Mouse (Mus musculus) cerebellum, adult 2 months (tissue): Measurements from ENCODE around the gene Cirbp. TPM values are rescaled to one million over a fixed set of nuclear protein-coding genes. Genes with fewer than 3 reads are reported as not detected.
A peak's percentile ranks its signal among the peaks of the same experiment; 100 is the strongest.

ENCODE experiments used
- DNase-seq, 2 experiments: peaks; one replicate each; pipeline ENCODE4 v3.0.0; 2021
- H3K27ac ChIP-seq: fragments of 200-500 bp; 2 replicates; pipeline ENCODE4 v1.5.1; 2012; ENCODE audit warnings: low read length, control low read depth, inconsistent platforms; ENCODE audit not compliant: insufficient read depth
- H3K27me3 ChIP-seq: fragments of 200-500 bp; 2 replicates; pipeline ENCODE4 v1.6.1; 2012; ENCODE audit warnings: inconsistent platforms, mild to moderate bottlenecking, low read length, moderate library complexity; ENCODE audit not compliant: control insufficient read depth, insufficient read depth
- H3K4me1 ChIP-seq: fragments of 200-500 bp; 2 replicates; pipeline ENCODE4 v1.6.1; 2011; ENCODE audit warnings: low read length; ENCODE audit not compliant: control insufficient read depth, insufficient read depth
- H3K4me3 ChIP-seq: fragments of 200-500 bp; replicated peaks from 2 replicates; pipeline ENCODE3; 2011; ENCODE audit warnings: mild to moderate bottlenecking, low read depth, low read length, control low read depth; ENCODE audit not compliant: insufficient read depth
- CTCF ChIP-seq: fragments of 200-500 bp; IDR thresholded peaks from 2 replicates; pipeline ENCODE4 v1.5.1; 2011; ENCODE audit warnings: low read depth, mild to moderate bottlenecking, control low read depth, low read length, moderate library complexity, borderline replicate concordance; ENCODE audit not compliant: insufficient read depth
- POLR2A ChIP-seq: fragments of 200-500 bp; IDR thresholded peaks from 2 replicates; pipeline ENCODE4 v1.6.1; 2011; ENCODE audit warnings: low read length, control low read depth, borderline replicate concordance; ENCODE audit not compliant: insufficient read depth
- WGBS: fragments of 180-500 bp; shearing (Covaris S2); methylation state at CpG from one replicate; pipeline ENCODE4 v1.1.7; 2018; 5-methylcytosine and 5-hydroxymethylcytosine counted together
- polyA plus RNA-seq: library from polyadenylated mRNA; depleted of rRNA; stranded (reverse); fragments of >200 nt; gene quantifications from 2 replicates; pipeline ENCODE4 v1.2.3, GENCODE M21; 2012

The Cirbp gene
- polyA plus RNA-seq, 1 experiment = 240 TPM

DNA sequence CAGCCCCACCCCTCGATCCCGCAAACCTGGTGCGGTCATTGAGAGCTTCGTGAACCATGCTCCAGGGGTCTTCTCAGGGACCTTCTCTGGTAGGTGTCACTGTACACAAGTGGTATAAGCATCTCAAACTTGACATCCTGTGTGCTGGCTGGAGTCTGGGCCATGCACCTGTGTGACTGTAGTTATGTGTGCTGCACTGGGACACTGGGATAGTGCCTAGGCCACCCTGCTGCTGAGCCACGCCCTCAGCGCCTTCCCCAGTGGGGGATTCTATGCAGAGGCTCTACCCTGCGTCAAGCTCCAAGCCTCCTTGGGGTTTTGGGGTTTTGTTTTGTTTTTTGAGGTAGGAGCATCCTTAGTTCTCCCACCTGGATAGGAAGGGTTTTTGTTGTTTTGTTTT lies 11.4 kb upstream of the Cirbp start:
- Histone ChIP-seq H3K27me3 (no peaks in the 10 kb centered on the region), H3K4me3 (no peak overlapping the region), H3K27ac (no peak overlapping the region), H3K4me1 (peaks cover 24% of the 10 kb centered on the region)
- DNase-seq = no peak
- WGBS = 59% methylated on average over 7 of the region's 7 CpGs
- TF ChIP-seq CTCF (no peak), POLR2A (no peak)

DNA sequence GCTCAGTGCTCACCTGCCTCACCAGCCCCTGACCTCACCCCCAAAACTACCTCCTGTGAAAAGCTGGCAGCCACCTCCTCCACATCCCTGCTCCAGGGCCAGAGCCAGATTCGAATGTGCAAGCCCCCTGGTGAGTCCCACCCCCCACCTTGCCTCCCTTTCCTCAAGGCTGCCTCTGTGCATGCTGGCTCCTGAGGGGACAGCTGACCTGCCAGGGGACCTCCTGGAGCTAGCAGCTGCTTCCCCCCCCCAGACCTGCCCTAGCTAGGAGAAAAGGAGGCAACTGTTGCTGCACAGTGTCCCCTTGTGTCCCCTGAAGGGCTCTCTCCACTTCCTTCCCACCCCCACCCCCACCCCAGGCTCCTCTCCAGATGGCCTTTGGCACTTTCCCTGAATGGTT lies 10.5 kb upstream of the Cirbp start:
- H3K27ac ChIP-seq = no peak overlapping the region
- H3K4me3 ChIP-seq = no peak overlapping the region
- no peak for DNase-seq
- WGBS = 9% methylated on average over 1 of the region's 1 CpGs
- H3K27me3 ChIP-seq = no peaks in the 10 kb centered on the region
- TF ChIP-seq CTCF = no peak
- peaks cover 26% of the 10 kb centered on the region for H3K4me1 ChIP-seq

DNA sequence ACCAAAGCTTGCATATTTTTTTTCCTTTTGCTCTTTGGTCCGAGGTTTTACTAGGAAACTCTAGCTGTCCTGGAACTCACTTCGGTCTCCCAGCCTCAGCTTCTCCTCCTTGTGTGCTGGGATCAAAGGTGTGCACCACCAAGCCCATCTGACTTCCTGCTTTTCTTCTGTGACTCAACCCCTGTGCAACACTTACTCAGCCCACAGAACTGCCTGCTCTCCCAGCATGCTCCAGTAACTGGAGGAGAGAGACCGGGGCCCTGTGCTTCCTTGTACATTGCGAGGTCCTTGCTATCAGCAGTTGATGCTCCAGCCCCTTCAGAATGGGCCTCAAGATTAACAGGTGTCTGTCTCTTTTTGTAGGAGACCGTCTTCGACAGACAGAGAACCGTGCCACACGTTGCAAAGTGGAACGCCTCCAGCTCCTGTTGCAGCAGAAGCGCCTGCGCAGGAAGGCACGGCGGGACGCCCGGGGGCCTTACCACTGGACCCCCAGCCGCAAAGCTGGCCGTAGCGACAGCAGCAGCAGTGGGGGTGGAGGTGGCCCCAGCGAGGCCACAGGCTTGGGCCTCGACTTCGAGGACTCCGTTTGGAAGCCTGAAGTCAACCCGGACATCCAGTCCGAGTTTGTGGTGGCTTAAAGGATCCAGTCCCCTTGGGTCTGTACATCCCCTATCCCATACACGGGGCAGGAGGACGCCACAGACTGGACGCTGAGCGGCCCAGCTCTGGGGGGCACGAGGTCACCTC lies 9.6 kb upstream of the Cirbp start:
- DNase-seq = no peak
- TF ChIP-seq POLR2A = no peak
- H3K4me1 ChIP-seq = peaks cover 33% of the 10 kb centered on the region
- H3K27ac ChIP-seq = no peak overlapping the region
- no peak overlapping the region for H3K4me3 ChIP-seq
- H3K27me3 ChIP-seq = no peaks in the 10 kb centered on the region
- WGBS = 63% methylated on average over 29 of the region's 29 CpGs

DNA sequence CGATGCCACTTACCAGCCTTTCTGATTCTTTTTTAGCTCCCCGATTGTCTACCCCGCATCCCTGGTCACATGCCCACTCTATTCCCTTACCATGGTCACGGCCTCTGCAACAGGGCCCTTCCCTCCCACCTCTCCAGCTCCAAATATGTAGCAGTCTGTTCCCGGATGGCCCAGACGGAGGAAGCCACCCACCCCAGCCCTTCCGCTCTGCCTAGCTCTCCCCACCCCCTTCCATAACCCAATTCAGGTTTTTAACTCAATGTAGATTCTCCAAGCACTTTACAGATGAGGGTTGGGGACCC lies 9.1 kb upstream of the Cirbp start:
- Histone ChIP-seq H3K4me1 (peaks cover 29% of the 10 kb centered on the region), H3K27me3 (no peaks in the 10 kb centered on the region), H3K4me3 (no peak overlapping the region), H3K27ac (no peak overlapping the region)
- no peak for DNase-seq
- no peak for TF ChIP-seq CTCF
- TF ChIP-seq POLR2A = no peak
- WGBS = 44% methylated on average over 7 of the region's 7 CpGs

DNA sequence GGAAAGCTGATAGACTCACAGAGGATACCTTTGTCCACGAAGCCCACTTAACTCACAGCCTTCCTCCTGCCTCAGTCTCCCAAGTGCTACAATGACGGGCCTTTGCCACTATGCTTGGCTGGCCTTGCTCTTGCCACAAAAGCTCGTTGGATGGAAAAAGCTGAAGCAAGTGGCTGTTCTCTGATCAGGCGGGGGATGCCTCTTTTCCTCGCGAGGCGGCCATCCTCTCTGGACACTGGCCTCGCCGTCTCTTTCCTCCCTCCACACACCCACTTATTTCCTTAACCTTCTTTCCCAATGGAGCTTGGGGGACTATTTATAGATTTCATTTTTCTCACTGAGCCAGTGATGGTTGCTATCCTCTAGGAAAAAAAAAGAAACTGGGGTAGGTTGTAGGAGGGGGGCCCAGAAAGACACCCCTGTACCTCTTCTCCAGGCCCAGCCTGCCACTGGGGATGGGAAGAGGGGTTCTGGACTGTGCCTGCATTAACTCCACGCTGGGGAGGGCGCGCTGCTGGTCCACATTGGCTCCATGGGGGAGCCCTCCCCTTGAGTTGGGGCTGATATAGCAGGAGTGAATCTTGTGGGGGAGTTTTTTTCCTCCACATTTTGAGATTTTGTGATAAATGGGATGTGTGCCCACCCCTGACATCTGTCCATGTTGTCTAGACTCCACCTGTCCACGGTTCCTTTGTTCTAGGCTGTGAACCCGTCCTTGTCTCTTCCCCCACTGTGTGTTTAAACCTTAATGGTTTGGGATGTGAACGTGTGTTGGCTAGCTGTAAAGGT lies 8.4 kb upstream of the Cirbp start:
- no peak overlapping the region for H3K4me3 ChIP-seq
- 52% methylated on average over 15 of the region's 15 CpGs for WGBS
- peaks cover 22% of the 10 kb centered on the region for H3K4me1 ChIP-seq
- H3K27ac ChIP-seq = 0 out of 2 replicates have a peak overlapping the region, but pooled peaks have one; percentile 15
- H3K27me3 ChIP-seq = no peaks in the 10 kb centered on the region
- TF ChIP-seq CTCF (no peak), POLR2A (no peak)
- DNase-seq = no peak

DNA sequence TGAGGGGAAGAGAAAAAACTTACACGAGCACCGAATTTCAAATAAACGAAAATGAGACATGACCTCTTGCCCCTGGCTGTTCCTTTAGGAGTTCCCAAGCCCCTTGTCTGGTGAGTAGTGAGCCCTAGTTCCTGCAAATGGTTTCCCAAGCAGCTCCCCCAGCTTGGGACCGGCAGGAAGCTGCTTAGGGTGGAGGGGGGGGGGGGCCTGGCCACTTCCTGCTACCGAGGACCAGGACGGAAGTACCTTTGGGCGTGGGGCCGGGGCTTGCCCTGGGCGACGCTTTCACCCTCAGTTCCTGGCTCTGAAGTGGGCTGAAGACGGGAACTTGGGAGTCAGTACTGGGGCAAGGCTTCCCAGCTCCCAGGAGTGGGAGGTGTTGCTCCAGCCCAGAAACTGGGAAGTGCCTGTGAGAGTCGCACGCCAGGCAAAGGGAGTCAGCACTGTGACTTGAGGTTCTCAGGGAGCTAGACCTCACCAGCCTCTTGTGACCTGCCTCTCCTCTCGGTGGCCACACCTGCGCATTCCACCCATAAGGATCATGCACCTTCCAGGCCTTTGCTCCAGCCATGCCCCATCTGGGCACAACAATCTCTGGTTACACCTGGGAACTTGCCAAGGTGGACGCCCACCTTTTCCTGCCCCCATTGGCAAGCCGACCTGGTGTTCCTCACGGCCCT lies 7.3 kb upstream of the Cirbp start:
- Histone ChIP-seq H3K27ac (peak overlapping the region; percentile 60), H3K4me3 (no peak overlapping the region), H3K27me3 (no peaks in the 10 kb centered on the region), H3K4me1 (peaks cover 16% of the 10 kb centered on the region)
- DNase-seq = peak in 1 of 2 experiments; percentile 43
- 23% methylated on average over 18 of the region's 18 CpGs for WGBS
- TF ChIP-seq POLR2A (no peak), CTCF (no peak)

DNA sequence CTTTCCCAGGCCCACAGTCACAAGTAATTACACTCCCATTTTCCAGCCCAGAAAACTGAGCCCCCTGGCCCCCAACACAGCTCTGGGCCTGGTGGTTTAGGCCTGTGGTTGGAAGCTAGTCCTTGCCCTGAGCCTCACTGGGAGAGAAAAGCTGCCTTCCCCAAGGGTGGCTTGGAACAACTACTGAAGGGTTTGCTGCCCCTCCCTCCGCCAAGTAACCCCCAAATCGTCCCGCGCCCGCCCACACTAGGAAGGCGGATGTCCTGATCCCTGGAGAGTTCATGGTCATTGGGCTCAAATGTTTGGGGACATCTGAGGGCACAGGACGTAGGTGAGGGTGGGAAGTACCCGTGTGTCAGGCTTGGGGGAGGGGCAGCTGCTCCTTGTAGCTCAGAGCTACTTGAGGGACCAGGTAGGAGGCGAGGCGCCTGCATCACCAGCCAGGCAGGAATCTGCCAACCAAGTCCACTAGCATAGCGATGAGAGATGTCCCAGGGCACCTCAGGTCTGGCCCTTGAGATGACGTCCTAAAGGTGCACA lies 6.7 kb upstream of the Cirbp start:
- no peak for TF ChIP-seq POLR2A
- no peak for TF ChIP-seq CTCF
- peaks cover 19% of the 10 kb centered on the region for H3K4me1 ChIP-seq
- no peak for DNase-seq

More for the DNA sequence above, 6.7 kb upstream of the Cirbp start:
- 10% methylated on average over 12 of the region's 12 CpGs for WGBS
- peak overlapping the region; percentile 60 for H3K27ac ChIP-seq
- H3K27me3 ChIP-seq = no peaks in the 10 kb centered on the region
- peak overlapping the region; percentile 54 for H3K4me3 ChIP-seq
